9 mouse cellular contexts compared by ENCODE assay signal in the genomic region with DNA sequence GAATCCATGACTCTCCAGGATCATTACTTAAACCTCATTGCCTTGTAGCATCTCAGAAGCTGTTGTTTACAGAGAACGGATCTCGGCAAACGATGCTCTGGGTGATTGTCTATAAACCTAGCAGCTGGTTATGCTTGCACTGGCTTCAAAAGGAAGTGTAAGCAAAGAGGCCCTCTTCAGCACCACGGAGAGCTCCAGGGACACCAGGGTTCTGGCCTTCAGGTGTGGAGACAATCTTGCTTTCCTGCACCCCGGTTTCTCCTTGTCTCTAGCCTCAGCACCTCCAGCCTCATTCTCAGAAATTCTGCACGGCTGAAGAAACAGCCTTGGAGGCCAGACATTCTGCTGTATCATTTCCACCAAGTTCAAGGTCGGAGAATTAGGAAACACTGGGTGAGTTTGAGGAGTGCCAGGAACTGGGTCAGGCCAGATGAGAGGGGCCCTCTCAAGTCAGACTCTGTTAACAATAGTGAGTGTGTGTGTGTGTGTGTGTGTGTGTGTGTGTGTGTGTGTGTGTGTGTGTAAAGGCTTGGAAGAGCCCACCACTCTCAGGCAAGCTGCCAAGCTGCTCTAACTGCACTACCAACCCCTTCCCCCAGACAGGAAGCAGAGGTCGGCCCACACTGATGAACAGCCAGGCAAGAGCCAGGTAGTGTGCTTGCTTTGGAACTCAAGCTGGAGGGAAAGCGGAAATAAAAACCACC.
DNase-seq lines count a peak whose midpoint lies in the region; ATAC-seq lines count a peak whose summit lies in the region.
"Had no signal": no experiment of that assay in that cellular context is flagged by ENCODE, and none has a peak within 500 bp of the region (broad histone marks: within the 10 kb centered on the region; RNA-seq: fewer than 3 reads in every experiment).

No protein-coding gene starts in this region.

- peak; percentile 55; the same call in 1 of the 2 replicates for ATAC-seq in heart, embryonic 12.5 days (ENCODE audit: insufficient number of reproducible peaks, low FRiP score)
- 0 out of 2 replicates have a peak, but pooled peaks have one; percentile 15 for ATAC-seq in forebrain, embryonic 14.5 days
- no peak for ATAC-seq in midbrain, embryonic 14.5 days (ENCODE audit: low FRiP score, low TSS enrichment)

- no peaks in the 10 kb centered on the region for H3K36me3 ChIP-seq in heart, embryonic 12.5 days
- no peaks in the 10 kb centered on the region for H3K36me3 ChIP-seq in forebrain, embryonic 14.5 days (ENCODE audit: control insufficient read depth, insufficient read depth, low read length)
- H3K36me3 ChIP-seq in midbrain, embryonic 14.5 days (ENCODE audit: control insufficient read depth, insufficient read depth, low read length) = no peaks in the 10 kb centered on the region
- H3K36me3 ChIP-seq: limb, embryonic 15.5 days had no signal

- H3K9ac ChIP-seq in heart, embryonic 12.5 days = no peak overlapping the region
- no peak overlapping the region for H3K9ac ChIP-seq in forebrain, embryonic 14.5 days (ENCODE audit: low read length)
- no peak overlapping the region for H3K9ac ChIP-seq in midbrain, embryonic 14.5 days (replicated peaks; ENCODE audit: low read length)
- H3K9ac ChIP-seq: limb, embryonic 15.5 days had no signal

- no peak overlapping the region for H3K4me2 ChIP-seq in heart, embryonic 12.5 days
- H3K4me2 ChIP-seq in forebrain, embryonic 14.5 days (ENCODE audit: low read length) = no peak overlapping the region
- H3K4me2 ChIP-seq in midbrain, embryonic 14.5 days (ENCODE audit: low read length) = no peak overlapping the region
- H3K4me2 ChIP-seq: limb, embryonic 15.5 days had no signal

- 43% methylated on average over 9 of the region's 9 CpGs for WGBS in heart, embryonic 12.5 days
- 44% methylated on average over 9 of the region's 9 CpGs for WGBS in forebrain, embryonic 14.5 days
- 55% methylated on average over 9 of the region's 9 CpGs for WGBS in midbrain, embryonic 14.5 days

- no peaks in the 10 kb centered on the region for H3K4me1 ChIP-seq in heart, embryonic 12.5 days (replicated peaks)
- peaks cover 5% of the 10 kb centered on the region for H3K4me1 ChIP-seq in forebrain, embryonic 14.5 days (ENCODE audit: control insufficient read depth, insufficient read depth, low read length)
- peaks cover 7% of the 10 kb centered on the region; the same call in 1 of the 2 replicates for H3K4me1 ChIP-seq in midbrain, embryonic 14.5 days (ENCODE audit: control insufficient read depth, insufficient read depth, low read length)
- H3K4me1 ChIP-seq: limb, embryonic 15.5 days had no signal

- no peak overlapping the region for H3K27ac ChIP-seq in heart, embryonic 12.5 days (ENCODE audit: poor library complexity, severe bottlenecking)
- H3K27ac ChIP-seq in forebrain, embryonic 14.5 days (ENCODE audit: low read depth, low read length) = no peak overlapping the region
- H3K27ac ChIP-seq in midbrain, embryonic 14.5 days (replicated peaks; ENCODE audit: low read depth, low read length) = peak overlapping the region; percentile 56
- H3K27ac ChIP-seq: limb, embryonic 15.5 days had no signal

- H3K4me3 ChIP-seq in heart, embryonic 12.5 days = no peak overlapping the region
- H3K4me3 ChIP-seq in forebrain, embryonic 14.5 days (ENCODE audit: low read depth, low read length) = no peak overlapping the region
- H3K4me3 ChIP-seq in midbrain, embryonic 14.5 days (replicated peaks; ENCODE audit: low read depth, low read length) = no peak overlapping the region
- H3K4me3 ChIP-seq: limb, embryonic 15.5 days had no signal

- DNase-seq in heart, adult 11 months = no peak
- DNase-seq in Muller cell, postnatal 12 days (ENCODE audit: inconsistent ontology term) = peak; percentile 63
- no peak for DNase-seq in forebrain, embryonic 14.5 days (ENCODE audit: low spot score)
- peak; percentile 57 for DNase-seq in midbrain, embryonic 14.5 days
- no peak for DNase-seq in thymus, postnatal 10 days (ENCODE audit: low spot score in 2 of 2)
- no peak for DNase-seq in layer of hippocampus, adult 18-20 months (ENCODE audit: low spot score in 2 of 2)
- DNase-seq in cerebellum, adult 11-12 months = no peak

- peaks cover 11% of the 10 kb centered on the region; the same call in 1 of the 2 replicates for H3K27me3 ChIP-seq in heart, embryonic 12.5 days (replicated peaks)
- no peaks in the 10 kb centered on the region for H3K27me3 ChIP-seq in forebrain, embryonic 14.5 days (replicated peaks; ENCODE audit: control insufficient read depth, insufficient read depth, low read length)
- H3K27me3 ChIP-seq in midbrain, embryonic 14.5 days (ENCODE audit: control insufficient read depth, insufficient read depth, low read length) = no peaks in the 10 kb centered on the region
- H3K27me3 ChIP-seq: limb, embryonic 15.5 days had no signal

- no peaks in the 10 kb centered on the region for H3K9me3 ChIP-seq in heart, embryonic 12.5 days (replicated peaks)
- no peaks in the 10 kb centered on the region for H3K9me3 ChIP-seq in forebrain, embryonic 14.5 days (replicated peaks; ENCODE audit: control insufficient read depth, low read length)
- H3K9me3 ChIP-seq in midbrain, embryonic 14.5 days (ENCODE audit: control insufficient read depth, low read length) = no peaks in the 10 kb centered on the region
- H3K9me3 ChIP-seq: limb, embryonic 15.5 days had no signal

Comparison
In these comparisons a context has a peak if more than half of its experiments do, and no peak if none do; other contexts are left out.
1. DNase-seq: peak in Muller cell, postnatal 12 days (single experiment) and midbrain, embryonic 14.5 days (single experiment); none in heart, adult 11 months (single experiment), forebrain, embryonic 14.5 days (single experiment), thymus, postnatal 10 days (0 of 2), layer of hippocampus, adult 18-20 months (0 of 2) and cerebellum, adult 11-12 months (single experiment).